Mouse (Mus musculus): ENCODE data around the gene Plcb2. TPM values are rescaled to one million over a fixed set of nuclear protein-coding genes. Genes with fewer than 3 reads are reported as not detected.

Plcb2 gene
- polyA plus RNA-seq, 1 experiment from 2014 or later: 2.0 TPM

DNA sequence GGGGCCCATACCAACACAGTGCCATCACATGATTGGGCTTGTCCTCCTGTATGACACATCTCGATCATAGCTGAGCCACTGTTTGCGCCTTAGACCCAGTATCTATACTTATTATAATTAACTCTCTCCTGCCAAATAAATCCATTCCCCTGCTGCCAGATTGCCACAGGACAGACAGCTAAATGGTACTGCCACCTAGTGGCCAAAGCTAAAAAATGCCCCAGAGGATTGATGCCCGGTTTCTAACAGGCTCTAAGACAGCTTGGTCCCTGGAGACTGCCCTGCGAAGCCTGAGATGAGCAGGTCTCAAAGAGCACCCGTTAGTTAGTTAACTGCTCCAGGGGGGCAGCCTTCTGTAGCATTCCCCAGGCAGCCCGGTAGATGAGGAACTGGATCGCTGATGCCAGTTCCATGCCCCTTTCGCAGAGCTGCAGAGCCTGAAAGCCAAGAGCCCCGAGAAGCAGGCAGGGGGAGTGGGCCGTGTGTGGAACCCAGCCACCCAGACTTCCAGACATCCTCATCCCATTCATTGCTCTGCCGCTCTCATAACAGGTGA is 32.5 kb downstream of the Plcb2 start:
- WGBS: 29% methylated on average over 11 of the region's 11 CpGs
- Histone ChIP-seq H3K9ac (ENCODE audit: low read length) (no peak overlapping the region), H3K4me1 (ENCODE audit: control insufficient read depth in 2 of 2, insufficient read depth in 2 of 2, low read length in 2 of 2) (peaks cover 24 to 28% of the 10 kb centered on the region in 2 experiments), H3K36me3 (ENCODE audit: control insufficient read depth, insufficient read depth, low read length) (peaks cover 6% of the 10 kb centered on the region; the same call in 1 of the 2 replicates), H3K9me3 (ENCODE audit: control insufficient read depth, low read length) (no peaks in the 10 kb centered on the region), H3K4me3 (ENCODE audit: control insufficient read depth in 1 of 2, insufficient read depth in 1 of 2, low read depth in 1 of 2, low read length in 2 of 2) (no peak overlapping the region), H3K27ac (replicated peaks in 1 of 2; ENCODE audit: control insufficient read depth in 1 of 2, insufficient read depth in 1 of 2, low read depth in 2 of 2, low read length in 2 of 2) (no peak overlapping the region), H3K4me2 (ENCODE audit: low read length) (no peak overlapping the region), H3K27me3 (ENCODE audit: control insufficient read depth, insufficient read depth, low read length) (peaks cover 22% of the 10 kb centered on the region)
- ATAC-seq (ENCODE audit: insufficient number of reproducible peaks, insufficient read depth, low FRiP score, low read depth): no peak

DNA sequence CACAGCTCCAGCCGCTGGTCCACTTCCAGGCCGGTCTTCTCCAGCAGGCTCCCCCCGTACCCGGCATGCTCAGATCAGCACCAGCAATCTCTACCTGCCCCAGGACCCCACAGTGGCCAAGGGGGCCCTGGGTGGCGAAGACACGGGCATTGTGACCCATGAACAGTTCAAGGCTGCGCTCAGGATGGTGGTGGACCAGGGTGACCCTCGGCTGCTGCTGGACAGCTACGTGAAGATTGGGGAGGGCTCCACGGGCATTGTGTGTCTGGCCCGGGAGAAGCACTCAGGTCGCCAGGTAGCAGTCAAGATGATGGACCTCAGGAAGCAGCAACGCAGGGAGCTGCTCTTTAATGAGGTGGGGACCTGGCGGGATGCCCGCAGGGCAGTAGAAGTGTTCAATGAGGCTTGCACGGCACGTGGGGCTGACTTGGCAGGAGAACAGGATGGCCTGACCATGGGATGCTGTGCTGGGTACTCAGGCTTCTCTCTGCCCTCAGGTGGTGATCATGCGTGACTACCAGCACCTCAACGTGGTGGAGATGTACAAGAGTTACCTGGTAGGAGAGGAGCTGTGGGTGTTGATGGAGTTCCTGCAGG is 34.8 kb downstream of the Plcb2 start:
- ATAC-seq (ENCODE audit: insufficient number of reproducible peaks, insufficient read depth, low FRiP score, low read depth): no peak
- 83% methylated on average over 19 of the region's 19 CpGs for WGBS
- no peak overlapping the region for H3K9ac ChIP-seq (ENCODE audit: low read length)
- H3K9me3 ChIP-seq (ENCODE audit: control insufficient read depth, low read length): no peaks in the 10 kb centered on the region
- peaks cover 13% of the 10 kb centered on the region; the same call in 1 of the 2 replicates for H3K27me3 ChIP-seq (ENCODE audit: control insufficient read depth, insufficient read depth, low read length)
- H3K27ac ChIP-seq (replicated peaks in 1 of 2; ENCODE audit: control insufficient read depth in 1 of 2, insufficient read depth in 1 of 2, low read depth in 2 of 2, low read length in 2 of 2): no peak overlapping the region
- no peak overlapping the region for H3K4me3 ChIP-seq (ENCODE audit: control insufficient read depth in 1 of 2, insufficient read depth in 1 of 2, low read depth in 1 of 2, low read length in 2 of 2)
- peaks cover 19 to 24% of the 10 kb centered on the region in 2 experiments for H3K4me1 ChIP-seq (ENCODE audit: control insufficient read depth in 2 of 2, insufficient read depth in 2 of 2, low read length in 2 of 2)
- no peak overlapping the region for H3K4me2 ChIP-seq (ENCODE audit: low read length)
- peaks cover 6% of the 10 kb centered on the region; the same call in 1 of the 2 replicates for H3K36me3 ChIP-seq (ENCODE audit: control insufficient read depth, insufficient read depth, low read length)

- 67% methylated on average over 10 of the region's 10 CpGs for WGBS
Observed at GRCm38 (mm10) chr2:118689875-118690274, 38.4 kb downstream of the Plcb2 start.

GRCm38 (mm10) chr2:118687791-118688190 is 40.4 kb downstream of the Plcb2 start:
- Histone ChIP-seq H3K9ac (ENCODE audit: low read length) (no peak overlapping the region), H3K27ac (replicated peaks in 1 of 2; ENCODE audit: control insufficient read depth in 1 of 2, insufficient read depth in 1 of 2, low read depth in 2 of 2, low read length in 2 of 2) (no peak overlapping the region), H3K9me3 (ENCODE audit: control insufficient read depth, low read length) (no peaks in the 10 kb centered on the region), H3K4me2 (ENCODE audit: low read length) (no peak overlapping the region), H3K36me3 (ENCODE audit: control insufficient read depth, insufficient read depth, low read length) (no peaks in the 10 kb centered on the region), H3K4me1 (ENCODE audit: control insufficient read depth in 2 of 2, insufficient read depth in 2 of 2, low read length in 2 of 2) (peaks cover 7 to 18% of the 10 kb centered on the region in 2 experiments), H3K27me3 (ENCODE audit: control insufficient read depth, insufficient read depth, low read length) (no peaks in the 10 kb centered on the region), H3K4me3 (ENCODE audit: control insufficient read depth in 1 of 2, insufficient read depth in 1 of 2, low read depth in 1 of 2, low read length in 2 of 2) (no peak overlapping the region)
- WGBS: 92% methylated on average over 3 of the region's 3 CpGs
- ATAC-seq (ENCODE audit: insufficient number of reproducible peaks, insufficient read depth, low FRiP score, low read depth): no peak

More at GRCm38 (mm10) chr2:118689875-118690274, 38.4 kb downstream of the Plcb2 start:
- Histone ChIP-seq H3K4me3 (ENCODE audit: control insufficient read depth in 1 of 2, insufficient read depth in 1 of 2, low read depth in 1 of 2, low read length in 2 of 2) (no peak overlapping the region), H3K27me3 (ENCODE audit: control insufficient read depth, insufficient read depth, low read length) (peaks cover 4% of the 10 kb centered on the region; the same call in 1 of the 2 replicates), H3K36me3 (ENCODE audit: control insufficient read depth, insufficient read depth, low read length) (peaks cover 6% of the 10 kb centered on the region; the same call in 1 of the 2 replicates), H3K4me1 (ENCODE audit: control insufficient read depth in 2 of 2, insufficient read depth in 2 of 2, low read length in 2 of 2) (peaks cover 3 to 12% of the 10 kb centered on the region in 2 experiments; a peak in 3 of 4 replicates), H3K9ac (ENCODE audit: low read length) (no peak overlapping the region), H3K27ac (replicated peaks in 1 of 2; ENCODE audit: control insufficient read depth in 1 of 2, insufficient read depth in 1 of 2, low read depth in 2 of 2, low read length in 2 of 2) (no peak overlapping the region), H3K4me2 (ENCODE audit: low read length) (no peak overlapping the region), H3K9me3 (ENCODE audit: control insufficient read depth, low read length) (no peaks in the 10 kb centered on the region)
- ATAC-seq (ENCODE audit: insufficient number of reproducible peaks, insufficient read depth, low FRiP score, low read depth): no peak

DNA sequence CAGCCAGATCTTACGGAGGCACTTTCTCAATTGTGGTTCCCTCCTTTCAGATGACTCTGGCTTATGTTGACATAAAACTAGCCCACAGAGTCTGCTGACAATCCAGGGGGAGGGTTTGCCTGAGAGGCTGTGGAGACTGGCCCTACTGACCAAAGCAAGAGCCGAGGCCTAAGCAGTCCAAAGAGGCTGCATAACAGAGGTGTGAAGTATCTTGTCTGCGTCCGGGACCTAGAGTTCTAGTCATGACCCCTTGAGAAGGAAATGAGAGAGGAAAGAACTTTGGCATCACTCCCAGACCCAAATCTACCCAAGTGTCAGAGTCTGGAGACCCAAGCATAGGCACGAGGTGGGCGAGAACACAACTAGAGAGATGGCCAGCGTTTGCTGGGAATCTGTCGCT is 41.5 kb downstream of the Plcb2 start:
- no peak overlapping the region for H3K4me3 ChIP-seq (ENCODE audit: control insufficient read depth in 1 of 2, insufficient read depth in 1 of 2, low read depth in 1 of 2, low read length in 2 of 2)
- no peak overlapping the region for H3K4me2 ChIP-seq (ENCODE audit: low read length)
- no peaks in the 10 kb centered on the region for H3K36me3 ChIP-seq (ENCODE audit: control insufficient read depth, insufficient read depth, low read length)
- no peak overlapping the region for H3K9ac ChIP-seq (ENCODE audit: low read length)
- no peaks in the 10 kb centered on the region for H3K27me3 ChIP-seq (ENCODE audit: control insufficient read depth, insufficient read depth, low read length)
- 47% methylated on average over 8 of the region's 8 CpGs for WGBS
- H3K4me1 ChIP-seq (ENCODE audit: control insufficient read depth in 2 of 2, insufficient read depth in 2 of 2, low read length in 2 of 2): peaks cover 16 to 26% of the 10 kb centered on the region in 2 experiments
- H3K27ac ChIP-seq (replicated peaks in 1 of 2; ENCODE audit: control insufficient read depth in 1 of 2, insufficient read depth in 1 of 2, low read depth in 2 of 2, low read length in 2 of 2): no peak overlapping the region
- no peaks in the 10 kb centered on the region for H3K9me3 ChIP-seq (ENCODE audit: control insufficient read depth, low read length)
- ATAC-seq (ENCODE audit: insufficient number of reproducible peaks, insufficient read depth, low FRiP score, low read depth): no peak

GRCm38 (mm10) chr2:118685088-118685487 is 43.1 kb downstream of the Plcb2 start:
- no peak overlapping the region for H3K4me2 ChIP-seq (ENCODE audit: low read length)
- H3K27me3 ChIP-seq (ENCODE audit: control insufficient read depth, insufficient read depth, low read length): peaks cover 2% of the 10 kb centered on the region; the same call in 1 of the 2 replicates
- no peaks in the 10 kb centered on the region for H3K9me3 ChIP-seq (ENCODE audit: control insufficient read depth, low read length)
- no peak for ATAC-seq (ENCODE audit: insufficient number of reproducible peaks, insufficient read depth, low FRiP score, low read depth)
- peaks cover 16 to 26% of the 10 kb centered on the region in 2 experiments for H3K4me1 ChIP-seq (ENCODE audit: control insufficient read depth in 2 of 2, insufficient read depth in 2 of 2, low read length in 2 of 2)
- 69% methylated on average over 4 of the region's 4 CpGs for WGBS
- no peak overlapping the region for H3K4me3 ChIP-seq (ENCODE audit: control insufficient read depth in 1 of 2, insufficient read depth in 1 of 2, low read depth in 1 of 2, low read length in 2 of 2)
- H3K27ac ChIP-seq (replicated peaks in 1 of 2; ENCODE audit: control insufficient read depth in 1 of 2, insufficient read depth in 1 of 2, low read depth in 2 of 2, low read length in 2 of 2): no peak overlapping the region
- no peak overlapping the region for H3K9ac ChIP-seq (ENCODE audit: low read length)
- no peaks in the 10 kb centered on the region for H3K36me3 ChIP-seq (ENCODE audit: control insufficient read depth, insufficient read depth, low read length)

DNA sequence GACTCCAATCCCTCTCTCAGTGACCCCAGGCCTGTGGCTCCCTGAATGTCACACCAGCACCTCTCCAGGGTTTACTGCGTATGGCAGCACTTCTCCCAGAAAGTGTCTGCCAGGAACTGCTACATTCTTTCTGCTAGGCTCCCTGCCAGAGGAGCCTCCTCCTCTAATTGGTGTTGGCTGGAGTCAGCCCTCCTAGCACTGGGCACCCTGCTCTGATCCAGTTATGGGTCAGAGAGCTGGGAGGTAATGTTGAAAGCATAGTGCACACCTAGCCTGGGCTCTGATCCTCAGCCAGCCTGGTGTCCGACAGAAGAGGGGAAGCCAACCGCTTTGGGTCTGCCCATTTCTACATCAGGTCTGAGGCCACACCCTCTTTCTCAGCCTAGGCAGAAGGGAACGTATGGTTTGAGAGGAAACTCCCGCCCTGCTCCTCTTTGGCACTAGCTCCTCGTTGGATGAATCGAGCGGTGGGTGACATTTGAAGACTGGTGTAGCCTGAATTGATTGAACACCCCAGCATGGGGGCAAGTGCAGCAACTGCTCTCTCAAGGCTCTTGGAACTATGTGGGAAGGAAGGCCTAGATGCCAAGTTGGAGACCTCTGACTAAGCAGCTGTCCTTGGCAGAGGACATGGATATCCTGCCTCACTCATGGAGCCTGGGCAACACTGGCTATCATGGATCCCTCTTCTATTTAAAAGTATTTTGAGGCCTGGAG is 45.5 kb downstream of the Plcb2 start:
- Histone ChIP-seq H3K36me3 (ENCODE audit: control insufficient read depth, insufficient read depth, low read length) (no peaks in the 10 kb centered on the region), H3K27ac (replicated peaks in 1 of 2; ENCODE audit: control insufficient read depth in 1 of 2, insufficient read depth in 1 of 2, low read depth in 2 of 2, low read length in 2 of 2) (peak overlapping the region in 1 of 2 experiments; percentile 64; a peak in 3 of 4 replicates), H3K9me3 (ENCODE audit: control insufficient read depth, low read length) (no peaks in the 10 kb centered on the region), H3K4me3 (ENCODE audit: control insufficient read depth in 1 of 2, insufficient read depth in 1 of 2, low read depth in 1 of 2, low read length in 2 of 2) (no peak overlapping the region), H3K4me2 (ENCODE audit: low read length) (no peak overlapping the region), H3K4me1 (ENCODE audit: control insufficient read depth in 2 of 2, insufficient read depth in 2 of 2, low read length in 2 of 2) (peaks cover 19 to 30% of the 10 kb centered on the region in 2 experiments), H3K9ac (ENCODE audit: low read length) (no peak overlapping the region), H3K27me3 (ENCODE audit: control insufficient read depth, insufficient read depth, low read length) (peaks cover 20% of the 10 kb centered on the region)
- ATAC-seq (ENCODE audit: insufficient number of reproducible peaks, insufficient read depth, low FRiP score, low read depth): peak; percentile 48
- 40% methylated on average over 8 of the region's 8 CpGs for WGBS
